Mouse (Mus musculus): ENCODE measurements around the gene Por. TPM values are rescaled to one million over a fixed set of nuclear protein-coding genes. Genes with fewer than 3 reads are reported as not detected.

Gene Por
- polyA plus RNA-seq, 1 experiment from 2014 or later: 37.0 TPM

DNA sequence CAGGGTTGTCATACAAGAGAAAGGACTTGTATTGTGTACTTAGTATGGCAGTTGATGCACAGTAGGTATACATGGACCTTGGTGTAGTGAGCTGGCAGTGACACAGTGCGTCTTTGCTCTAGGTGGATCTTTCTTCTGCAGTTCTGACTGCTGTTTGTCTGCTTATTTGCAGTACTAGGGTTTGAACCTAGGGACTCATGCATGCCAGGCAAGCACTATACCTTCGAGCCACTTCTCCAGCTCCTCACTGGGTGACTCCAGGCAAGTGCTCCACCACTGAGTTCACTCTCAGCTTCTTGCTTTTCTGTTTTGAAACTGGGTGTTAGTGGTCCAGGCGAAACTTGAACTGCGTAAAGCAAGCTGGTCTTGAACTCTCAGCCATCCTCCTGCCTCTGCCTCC, 31.8 kb downstream of the Por start:
- Histone ChIP-seq H3K27ac (replicated peaks) (no peak overlapping the region), H3K27me3 (no peaks in the 10 kb centered on the region), H3K36me3 (replicated peaks) (peaks cover 8% of the 10 kb centered on the region; the same call in 1 of the 2 replicates), H3K9me3 (replicated peaks) (no peaks in the 10 kb centered on the region), H3K9ac (no peak overlapping the region), H3K4me2 (no peak overlapping the region), H3K4me3 (replicated peaks) (no peak overlapping the region), H3K4me1 (replicated peaks) (peaks cover 10% of the 10 kb centered on the region)
- WGBS (ENCODE audit: insufficient replicate concordance): 75% methylated on average over 4 of the region's 4 CpGs
- ATAC-seq (ENCODE audit: insufficient read depth): no peak

DNA sequence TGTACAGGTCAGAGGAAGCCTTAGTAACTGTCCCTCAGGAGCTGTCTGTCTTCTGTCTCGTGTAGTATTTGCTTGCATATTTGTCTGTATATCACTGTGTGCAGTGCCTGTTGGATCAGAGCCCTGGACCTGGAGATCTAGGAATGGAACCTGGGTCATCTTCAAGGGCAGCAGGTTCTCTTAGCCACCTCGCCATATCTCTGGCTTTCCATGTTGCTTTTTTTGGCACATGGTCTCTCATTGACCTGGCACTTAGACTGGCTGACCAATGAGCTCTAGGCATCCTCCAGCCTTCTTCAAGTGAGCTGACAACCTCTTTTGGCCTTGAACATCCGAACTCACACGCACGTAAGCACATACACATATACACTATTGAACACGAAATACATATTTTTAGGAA, 32.4 kb downstream of the Por start:
- Histone ChIP-seq H3K27me3 (no peaks in the 10 kb centered on the region), H3K4me3 (replicated peaks) (no peak overlapping the region), H3K4me1 (replicated peaks) (peaks cover 10% of the 10 kb centered on the region), H3K9ac (no peak overlapping the region), H3K36me3 (replicated peaks) (peaks cover 12% of the 10 kb centered on the region; the same call in 1 of the 2 replicates), H3K4me2 (no peak overlapping the region), H3K27ac (replicated peaks) (no peak overlapping the region), H3K9me3 (replicated peaks) (no peaks in the 10 kb centered on the region)
- ATAC-seq (ENCODE audit: insufficient read depth): no peak
- 58% methylated on average over 6 of the region's 6 CpGs for WGBS (ENCODE audit: insufficient replicate concordance)

DNA sequence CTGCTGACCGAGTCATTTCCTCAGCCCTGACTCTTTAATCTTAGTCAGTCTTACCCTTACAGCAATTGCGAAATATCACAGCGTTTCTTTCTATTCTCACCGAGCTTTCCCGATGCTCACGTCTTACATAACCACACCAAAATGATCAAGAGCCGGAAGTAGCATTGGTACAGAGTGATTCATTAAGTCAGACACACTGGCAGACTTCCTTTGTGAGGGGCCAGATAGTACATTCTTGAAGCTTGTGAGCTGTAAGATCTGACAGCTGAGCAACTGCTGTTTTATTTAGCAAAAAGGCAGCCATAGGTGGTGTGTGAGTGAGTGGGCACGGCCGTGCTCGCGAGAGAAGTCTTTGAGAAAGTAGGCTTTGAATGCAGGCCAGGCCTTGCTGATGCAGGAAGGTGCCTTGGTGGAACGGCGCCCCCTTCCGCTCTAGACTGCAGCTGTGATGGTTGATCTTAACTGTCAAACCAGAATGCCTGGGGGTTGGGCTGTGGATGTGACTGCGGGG, 32.9 kb downstream of the Por start:
- Histone ChIP-seq H3K4me2 (no peak overlapping the region), H3K27me3 (no peaks in the 10 kb centered on the region), H3K4me1 (replicated peaks) (peaks cover 15% of the 10 kb centered on the region), H3K9ac (no peak overlapping the region), H3K9me3 (replicated peaks) (no peaks in the 10 kb centered on the region), H3K27ac (replicated peaks) (no peak overlapping the region), H3K36me3 (replicated peaks) (peaks cover 16% of the 10 kb centered on the region; the same call in 1 of the 2 replicates), H3K4me3 (replicated peaks) (no peak overlapping the region)
- 12% methylated on average over 15 of the region's 15 CpGs for WGBS (ENCODE audit: insufficient replicate concordance)
- ATAC-seq (ENCODE audit: insufficient read depth): peak; percentile 26; the same call in 1 of the 2 replicates

DNA sequence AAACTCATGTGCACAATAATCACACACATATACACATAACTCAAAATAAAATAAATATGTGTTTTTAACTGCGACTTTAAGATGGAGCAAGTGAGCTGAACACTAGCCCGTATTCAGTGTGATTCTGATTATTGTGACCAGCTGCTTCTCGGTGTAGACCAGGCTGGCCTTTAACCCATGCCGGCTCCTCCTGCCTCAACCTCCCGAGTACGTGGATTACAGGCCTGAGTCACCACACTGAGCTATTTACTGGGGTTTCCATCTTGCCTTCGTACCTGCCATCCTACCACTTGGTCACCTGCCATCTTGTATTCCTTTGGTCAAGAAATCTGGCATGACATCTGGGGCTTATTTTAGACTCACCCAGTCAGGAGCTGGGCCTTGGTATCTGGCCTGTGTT, 33.6 kb downstream of the Por start:
- H3K27ac ChIP-seq (replicated peaks): no peak overlapping the region
- no peaks in the 10 kb centered on the region for H3K9me3 ChIP-seq (replicated peaks)
- WGBS (ENCODE audit: insufficient replicate concordance): 78% methylated on average over 7 of the region's 7 CpGs
- H3K4me3 ChIP-seq (replicated peaks): no peak overlapping the region
- peaks cover 20% of the 10 kb centered on the region for H3K4me1 ChIP-seq (replicated peaks)
- H3K27me3 ChIP-seq: no peaks in the 10 kb centered on the region
- ATAC-seq (ENCODE audit: insufficient read depth): no peak
- no peak overlapping the region for H3K4me2 ChIP-seq
- no peak overlapping the region for H3K9ac ChIP-seq
- H3K36me3 ChIP-seq (replicated peaks): peaks cover 16% of the 10 kb centered on the region; the same call in 1 of the 2 replicates

- Histone ChIP-seq H3K9me3 (replicated peaks) (no peaks in the 10 kb centered on the region), H3K36me3 (replicated peaks) (peaks cover 13% of the 10 kb centered on the region; the same call in 1 of the 2 replicates), H3K4me1 (replicated peaks) (peaks cover 27% of the 10 kb centered on the region), H3K27ac (replicated peaks) (no peak overlapping the region), H3K4me3 (replicated peaks) (no peak overlapping the region), H3K27me3 (no peaks in the 10 kb centered on the region), H3K4me2 (no peak overlapping the region), H3K9ac (no peak overlapping the region)
- no peak for ATAC-seq (ENCODE audit: insufficient read depth)
- 65% methylated on average over 4 of the region's 4 CpGs for WGBS (ENCODE audit: insufficient replicate concordance)
Observed at GRCm38 (mm10) chr5:135705383-135705782, 35.5 kb downstream of the Por start.

GRCm38 (mm10) chr5:135707039-135707438, 37.2 kb downstream of the Por start:
- 84% methylated on average over 13 of the region's 13 CpGs for WGBS (ENCODE audit: insufficient replicate concordance)
- no peak overlapping the region for H3K27ac ChIP-seq (replicated peaks)
- peaks cover 41% of the 10 kb centered on the region for H3K4me1 ChIP-seq (replicated peaks)
- no peaks in the 10 kb centered on the region for H3K9me3 ChIP-seq (replicated peaks)
- no peak for ATAC-seq (ENCODE audit: insufficient read depth)
- H3K27me3 ChIP-seq: no peaks in the 10 kb centered on the region
- peaks cover 16% of the 10 kb centered on the region; the same call in 1 of the 2 replicates for H3K36me3 ChIP-seq (replicated peaks)
- no peak overlapping the region for H3K4me2 ChIP-seq
- no peak overlapping the region for H3K9ac ChIP-seq
- H3K4me3 ChIP-seq (replicated peaks): no peak overlapping the region

DNA sequence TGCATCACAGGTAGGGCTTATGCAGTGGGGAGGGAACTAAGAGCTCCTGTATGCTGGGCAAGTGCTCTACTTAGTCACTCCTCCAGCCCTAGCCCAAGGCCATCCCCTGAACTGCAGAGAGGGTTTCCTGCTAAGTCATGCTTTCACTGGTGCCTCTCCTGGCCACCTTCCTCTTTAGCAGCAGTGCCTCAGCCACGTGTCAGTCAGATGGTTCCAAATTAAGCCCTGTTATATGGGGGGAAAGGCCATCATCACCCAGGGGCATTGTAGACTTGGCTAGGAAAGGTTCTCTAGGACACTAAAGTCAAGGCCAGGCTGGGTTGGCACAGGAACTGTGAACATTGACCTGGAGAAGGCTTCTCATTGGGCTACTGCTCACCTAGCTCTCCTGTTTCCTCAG, 38.0 kb downstream of the Por start:
- ATAC-seq (ENCODE audit: insufficient read depth): peak; percentile 49; the same call in 1 of the 2 replicates
- no peak overlapping the region for H3K4me3 ChIP-seq (replicated peaks)
- peaks cover 16% of the 10 kb centered on the region; the same call in 1 of the 2 replicates for H3K36me3 ChIP-seq (replicated peaks)
- 4% methylated on average over 1 of the region's 1 CpGs for WGBS (ENCODE audit: insufficient replicate concordance)
- no peak overlapping the region for H3K9ac ChIP-seq
- no peak overlapping the region for H3K4me2 ChIP-seq
- H3K27me3 ChIP-seq: no peaks in the 10 kb centered on the region
- peaks cover 42% of the 10 kb centered on the region for H3K4me1 ChIP-seq (replicated peaks)
- no peaks in the 10 kb centered on the region for H3K9me3 ChIP-seq (replicated peaks)
- no peak overlapping the region for H3K27ac ChIP-seq (replicated peaks)

GRCm38 (mm10) chr5:135709716-135710115, 39.9 kb downstream of the Por start:
- no peaks in the 10 kb centered on the region for H3K27me3 ChIP-seq
- WGBS (ENCODE audit: insufficient replicate concordance): 67% methylated on average over 5 of the region's 5 CpGs
- H3K9ac ChIP-seq: no peak overlapping the region
- H3K27ac ChIP-seq (replicated peaks): no peak overlapping the region
- peaks cover 51% of the 10 kb centered on the region for H3K4me1 ChIP-seq (replicated peaks)
- H3K9me3 ChIP-seq (replicated peaks): no peaks in the 10 kb centered on the region
- no peak overlapping the region for H3K4me2 ChIP-seq
- H3K36me3 ChIP-seq (replicated peaks): peaks cover 16% of the 10 kb centered on the region; the same call in 1 of the 2 replicates
- no peak overlapping the region for H3K4me3 ChIP-seq (replicated peaks)
- ATAC-seq (ENCODE audit: insufficient read depth): no peak

DNA sequence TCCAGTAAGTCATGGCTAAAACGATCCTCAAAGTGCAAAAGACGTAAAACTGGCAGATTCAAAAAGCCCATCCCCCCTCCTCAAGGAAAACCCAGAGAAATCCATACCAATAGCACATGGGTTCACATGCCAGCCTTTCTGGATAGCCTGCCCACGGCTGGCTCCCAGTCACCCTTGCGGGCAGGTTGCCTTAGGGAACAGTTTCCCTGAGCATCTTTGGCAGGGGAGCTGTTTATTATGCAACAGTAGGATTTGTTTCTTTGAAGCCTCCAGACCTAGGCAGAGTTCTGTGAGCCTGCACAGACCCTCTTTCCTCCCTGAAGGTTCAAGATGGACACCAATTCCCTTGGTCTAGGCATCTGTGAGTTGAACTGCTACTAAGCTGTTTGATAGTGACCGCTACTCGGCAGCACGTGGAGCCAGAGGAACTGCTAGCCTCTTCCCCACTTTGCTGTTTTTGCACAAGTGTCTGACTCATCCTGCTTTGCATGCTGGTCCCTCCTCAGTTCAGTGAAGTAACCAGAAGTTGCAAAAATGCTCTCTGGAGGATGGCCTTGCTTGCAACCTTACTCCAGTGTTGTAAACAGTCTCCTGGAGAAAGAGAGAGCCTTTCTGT, 40.9 kb downstream of the Por start:
- H3K4me3 ChIP-seq (replicated peaks): no peak overlapping the region
- H3K27me3 ChIP-seq: no peaks in the 10 kb centered on the region
- 52% methylated on average over 7 of the region's 7 CpGs for WGBS (ENCODE audit: insufficient replicate concordance)
- peaks cover 16% of the 10 kb centered on the region; the same call in 1 of the 2 replicates for H3K36me3 ChIP-seq (replicated peaks)
- no peak for ATAC-seq (ENCODE audit: insufficient read depth)
- no peaks in the 10 kb centered on the region for H3K9me3 ChIP-seq (replicated peaks)
- no peak overlapping the region for H3K4me2 ChIP-seq
- peaks cover 51% of the 10 kb centered on the region for H3K4me1 ChIP-seq (replicated peaks)
- H3K27ac ChIP-seq (replicated peaks): no peak overlapping the region
- no peak overlapping the region for H3K9ac ChIP-seq

DNA sequence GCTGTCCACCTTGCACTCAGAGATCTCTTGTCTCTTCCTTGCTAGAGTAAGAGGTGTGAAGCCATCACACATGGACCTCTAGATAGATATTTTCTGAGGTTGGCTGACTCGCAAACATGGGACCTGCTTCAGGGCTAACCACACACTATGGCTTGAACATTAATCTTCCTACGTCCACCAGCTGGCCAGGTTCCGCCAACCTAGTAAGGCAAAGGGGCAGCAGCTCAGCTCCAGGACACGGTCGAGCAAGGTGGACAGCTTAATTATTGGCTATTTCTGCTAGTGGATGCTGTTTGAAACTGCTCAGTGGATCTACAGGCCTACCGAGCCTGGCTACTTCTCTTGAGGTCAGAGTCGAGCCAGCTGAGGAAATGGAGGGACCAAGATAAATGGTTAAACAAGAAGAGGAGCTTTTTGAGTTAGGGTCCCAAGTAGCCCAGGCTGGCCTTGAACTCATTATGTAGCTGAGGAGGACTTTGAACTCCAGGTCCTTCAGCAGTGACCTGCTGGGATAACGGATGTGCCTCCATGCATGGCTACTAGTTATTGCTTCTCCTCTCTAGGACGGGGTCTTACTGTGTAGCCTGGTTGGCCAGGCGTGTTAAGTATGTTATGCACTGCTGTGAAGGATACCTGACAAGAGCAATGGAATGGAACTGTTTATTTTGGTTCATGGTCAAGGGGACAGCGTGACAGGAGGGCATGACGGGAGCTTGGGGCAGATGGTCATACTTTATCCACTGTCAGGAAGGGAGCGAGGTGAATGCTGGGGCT, 41.9 kb downstream of the Por start:
- Histone ChIP-seq H3K4me2 (no peak overlapping the region), H3K4me1 (replicated peaks) (peaks cover 51% of the 10 kb centered on the region), H3K27ac (replicated peaks) (no peak overlapping the region), H3K9ac (no peak overlapping the region), H3K27me3 (no peaks in the 10 kb centered on the region), H3K4me3 (replicated peaks) (no peak overlapping the region), H3K36me3 (replicated peaks) (peaks cover 18% of the 10 kb centered on the region), H3K9me3 (replicated peaks) (no peaks in the 10 kb centered on the region)
- ATAC-seq (ENCODE audit: insufficient read depth): no peak
- 56% methylated on average over 13 of the region's 13 CpGs for WGBS (ENCODE audit: insufficient replicate concordance)

DNA sequence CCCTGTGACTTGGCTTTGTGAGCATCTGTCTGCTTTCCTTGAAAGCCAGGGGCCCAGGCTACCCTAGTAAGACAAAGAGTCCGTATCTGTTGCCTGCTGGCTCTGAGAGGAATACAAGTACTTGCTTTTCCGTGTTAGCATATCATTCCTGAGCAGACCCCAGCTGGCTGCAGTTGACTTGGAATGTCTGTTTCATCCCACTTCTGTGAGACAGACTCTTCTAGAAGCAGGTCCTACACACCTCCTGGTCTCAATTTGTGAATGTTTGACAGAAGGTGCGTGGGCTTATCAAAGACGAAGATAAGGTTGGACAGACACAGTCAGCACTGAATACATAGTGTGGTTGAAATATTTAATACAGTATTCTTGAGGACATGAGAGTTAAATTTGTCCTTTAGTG, 43.0 kb downstream of the Por start:
- Histone ChIP-seq H3K27ac (replicated peaks) (no peak overlapping the region), H3K9ac (no peak overlapping the region)
- 15% methylated on average over 4 of the region's 4 CpGs for WGBS (ENCODE audit: insufficient replicate concordance)

More for the DNA sequence above, 43.0 kb downstream of the Por start:
- Histone ChIP-seq H3K4me1 (replicated peaks) (peaks cover 45% of the 10 kb centered on the region), H3K4me3 (replicated peaks) (no peak overlapping the region), H3K27me3 (no peaks in the 10 kb centered on the region), H3K4me2 (no peak overlapping the region), H3K36me3 (replicated peaks) (peaks cover 22% of the 10 kb centered on the region), H3K9me3 (replicated peaks) (no peaks in the 10 kb centered on the region)
- no peak for ATAC-seq (ENCODE audit: insufficient read depth)

Measured in liver, embryonic 15.5 days (tissue).